Mouse (Mus musculus) 416B (cell line): ENCODE results near the gene Reck.

Source experiments
- DNase-seq: peaks from one replicate; pipeline ENCODE4 v3.0.0; 2011; ENCODE audit warnings: low read depth

Gene Reck

GRCm38 (mm10) chr4:43906443-43906842 is 31.1 kb downstream of the Reck start:
- peak; percentile 83 for DNase-seq

GRCm38 (mm10) chr4:43918221-43918620 is 42.9 kb downstream of the Reck start:
- DNase-seq: no peak

GRCm38 (mm10) chr4:43920602-43921001 is 45.3 kb downstream of the Reck start:
- DNase-seq: no peak

GRCm38 (mm10) chr4:43925125-43925524 is 49.8 kb downstream of the Reck start:
- no peak for DNase-seq

GRCm38 (mm10) chr4:43925779-43926178 is 50.4 kb downstream of the Reck start:
- peak; percentile 87 for DNase-seq

- peak; percentile 63 for DNase-seq
These were observed 52.5 kb downstream of the Reck start for GRCm38 (mm10) chr4:43927826-43928225.

GRCm38 (mm10) chr4:43931877-43932276 is 56.5 kb downstream of the Reck start:
- peak; percentile 57 for DNase-seq

GRCm38 (mm10) chr4:43936186-43936585 is 60.9 kb downstream of the Reck start:
- DNase-seq: peak; percentile 70

GRCm38 (mm10) chr4:43936749-43937674 is 61.7 kb downstream of the Reck start:
- peak; percentile 78 for DNase-seq

- DNase-seq: no peak
These were observed 66.0 kb downstream of the Reck start for GRCm38 (mm10) chr4:43941315-43941714.

GRCm38 (mm10) chr4:43942421-43942820 is 67.1 kb downstream of the Reck start:
- no peak for DNase-seq

- peak; percentile 35 for DNase-seq
These were observed 72.2 kb downstream of the Reck start for GRCm38 (mm10) chr4:43947571-43947970.

GRCm38 (mm10) chr4:43957292-43957845 is 82.0 kb downstream of the Reck start, which contains the start of gene Glipr2:
Gene Glipr2 (plus strand): TSS chr4:43957401.
- peak; percentile 88 for DNase-seq

- DNase-seq: peak; percentile 51
These were observed 82.6 kb downstream of the Reck start for GRCm38 (mm10) chr4:43957846-43958461.

GRCm38 (mm10) chr4:43959523-43960179 is 84.3 kb downstream of the Reck start:
- peak; percentile 82 for DNase-seq

- DNase-seq: peak; percentile 71
These were observed 84.9 kb downstream of the Reck start for GRCm38 (mm10) chr4:43960207-43960606.

- no peak for DNase-seq
These were observed 89.0 kb downstream of the Reck start for GRCm38 (mm10) chr4:43964326-43964833.

- DNase-seq: no peak
These were observed 89.8 kb downstream of the Reck start for GRCm38 (mm10) chr4:43964951-43965684.

- DNase-seq: peak; percentile 28
These were observed 90.7 kb downstream of the Reck start for GRCm38 (mm10) chr4:43965856-43966535.

- peak; percentile 49 for DNase-seq
These were observed 93.3 kb downstream of the Reck start for GRCm38 (mm10) chr4:43968650-43969049.

GRCm38 (mm10) chr4:43969373-43969772 is 94.0 kb downstream of the Reck start:
- no peak for DNase-seq
